Mouse (Mus musculus) ES-Bruce4 (cell line): ENCODE data around the gene Olfr1222. TPM values are rescaled to one million over a fixed set of nuclear protein-coding genes. Genes with fewer than 3 reads are reported as not detected.

Source experiments
- H3K27ac ChIP-seq: 2 replicates; pipeline ENCODE4 v1.5.1; 2012; ENCODE audit warnings: low read length, inconsistent platforms; ENCODE audit not compliant: insufficient read depth
- H3K27me3 ChIP-seq: 2 replicates; pipeline ENCODE4 v1.6.1; 2012; ENCODE audit warnings: mild to moderate bottlenecking, low read length, inconsistent platforms; ENCODE audit not compliant: control insufficient read depth, poor library complexity, insufficient read depth, severe bottlenecking
- H3K36me3 ChIP-seq: 2 replicates; pipeline ENCODE4 v1.6.1; 2012; ENCODE audit warnings: inconsistent platforms, mild to moderate bottlenecking, low read length, moderate library complexity; ENCODE audit not compliant: control insufficient read depth, poor library complexity, insufficient read depth, severe bottlenecking
- H3K4me1 ChIP-seq: one replicate; pipeline ENCODE4 v1.8.1; 2011; ENCODE audit warnings: low read length; ENCODE audit not compliant: control insufficient read depth, insufficient read depth
- H3K4me3 ChIP-seq: 2 replicates; pipeline ENCODE4 v1.5.1; 2011; ENCODE audit warnings: low read depth, mild to moderate bottlenecking, low read length
- H3K9ac ChIP-seq: 2 replicates; pipeline ENCODE4 v1.6.1; 2012; ENCODE audit warnings: low read depth, mild to moderate bottlenecking, inconsistent platforms; ENCODE audit not compliant: poor library complexity, severe bottlenecking
- H3K9me3 ChIP-seq: replicated peaks from 2 replicates; pipeline ENCODE4 v1.6.1; 2012; ENCODE audit warnings: mild to moderate bottlenecking, low read length, inconsistent platforms; ENCODE audit not compliant: control insufficient read depth, poor library complexity, insufficient read depth, severe bottlenecking
- CTCF ChIP-seq: IDR thresholded peaks from one replicate; pipeline ENCODE4 v1.8.1; 2011; ENCODE audit warnings: low read depth, low read length
- EP300 ChIP-seq: IDR thresholded peaks from 2 replicates; pipeline ENCODE4 v1.6.1; 2011; ENCODE audit warnings: low read depth, low read length; ENCODE audit not compliant: insufficient read depth
- POLR2A ChIP-seq: IDR thresholded peaks from one replicate; pipeline ENCODE4 v1.8.1; 2011; ENCODE audit warnings: low read length; ENCODE audit not compliant: insufficient read depth
- polyA plus RNA-seq: library from polyadenylated mRNA; stranded (reverse); fragments of >200 nt; gene quantifications from 2 replicates; pipeline ENCODE4 v1.2.4, GENCODE M21; 2011; ENCODE audit warnings: low read depth; ENCODE audit not compliant: missing spikeins, insufficient read depth, insufficient read length

The Olfr1222 gene
- polyA plus RNA-seq, 1 experiment = not detected

GRCm38 (mm10) chr2:89106735-89107134, 26.1 kb downstream of the Olfr1222 start, which contains the start of gene Olfr1220:
TSS of gene Olfr1220 (minus strand) at chr2:89106835.
- Histone ChIP-seq H3K27ac (no peak within 1 kb of the TSS), H3K4me3 (no peak within 1 kb of the TSS), H3K27me3 (no peaks in the 10 kb centered on the region), H3K4me1 (no peaks in the 10 kb centered on the region), H3K9ac (no peak within 1 kb of the TSS), H3K9me3 (no peaks in the 10 kb centered on the region), H3K36me3 (no peaks in the 10 kb centered on the region)
- TF ChIP-seq CTCF (no peak), POLR2A (no peak), EP300 (no peak)

- no peak overlapping the region for H3K9ac ChIP-seq
- no peaks in the 10 kb centered on the region for H3K36me3 ChIP-seq
- no peaks in the 10 kb centered on the region for H3K27me3 ChIP-seq
- no peak overlapping the region for H3K27ac ChIP-seq
- no peaks in the 10 kb centered on the region for H3K9me3 ChIP-seq
- no peak overlapping the region for H3K4me3 ChIP-seq
- H3K4me1 ChIP-seq = no peaks in the 10 kb centered on the region
- TF ChIP-seq POLR2A (no peak), EP300 (no peak)
Measured at GRCm38 (mm10) chr2:89105651-89106050, 27.2 kb downstream of the Olfr1222 start.

GRCm38 (mm10) chr2:89093848-89094247, 39.0 kb downstream of the Olfr1222 start:
- Histone ChIP-seq H3K36me3 (no peaks in the 10 kb centered on the region), H3K27me3 (no peaks in the 10 kb centered on the region), H3K9me3 (no peaks in the 10 kb centered on the region), H3K9ac (no peak overlapping the region), H3K27ac (no peak overlapping the region), H3K4me3 (no peak overlapping the region), H3K4me1 (no peaks in the 10 kb centered on the region)
- no peak for TF ChIP-seq CTCF
- TF ChIP-seq EP300 = no peak
- TF ChIP-seq POLR2A = no peak

- H3K9me3 ChIP-seq = no peaks in the 10 kb centered on the region
- no peak within 1 kb of the TSS for H3K9ac ChIP-seq
- H3K27me3 ChIP-seq = no peaks in the 10 kb centered on the region
- H3K36me3 ChIP-seq = no peaks in the 10 kb centered on the region
- H3K4me1 ChIP-seq = no peaks in the 10 kb centered on the region
- H3K4me3 ChIP-seq = no peak within 1 kb of the TSS
- H3K27ac ChIP-seq = no peak within 1 kb of the TSS
- TF ChIP-seq CTCF = no peak
- no peak for TF ChIP-seq EP300
- TF ChIP-seq POLR2A = no peak
Measured at GRCm38 (mm10) chr2:89083413-89083812, 49.4 kb downstream of the Olfr1222 start, which contains the start of gene Olfr1219. TSS of gene Olfr1219 (minus strand) at chr2:89083513.

GRCm38 (mm10) chr2:89081487-89081886, 51.4 kb downstream of the Olfr1222 start:
- TF ChIP-seq CTCF (no peak), POLR2A (no peak), EP300 (no peak)
- Histone ChIP-seq H3K27me3 (no peaks in the 10 kb centered on the region), H3K27ac (no peak overlapping the region), H3K4me1 (no peaks in the 10 kb centered on the region), H3K9me3 (no peaks in the 10 kb centered on the region), H3K4me3 (no peak overlapping the region), H3K36me3 (no peaks in the 10 kb centered on the region), H3K9ac (no peak overlapping the region)

Other genes starting within 250 kb of the Olfr1222 start
- not detected in 2 replicates for gene Olfr1208, start 230.7 kb downstream of the Olfr1222 start, polyA plus RNA-seq
- gene Olfr1209, start 217.9 kb downstream of the Olfr1222 start, polyA plus RNA-seq = not detected in 2 replicates
- gene Olfr1211, start 194.9 kb downstream of the Olfr1222 start, polyA plus RNA-seq = not detected in 2 replicates
- not detected in 2 replicates for gene Olfr1212, start 179.1 kb downstream of the Olfr1222 start, polyA plus RNA-seq
- gene Gm13762, start 152.8 kb downstream of the Olfr1222 start, polyA plus RNA-seq = not detected in 2 replicates
- not detected in 2 replicates for gene Olfr1214, start 140.4 kb downstream of the Olfr1222 start, polyA plus RNA-seq
- not detected in 2 replicates for gene Olfr1215, start 126.1 kb downstream of the Olfr1222 start, polyA plus RNA-seq
- not detected in 2 replicates for gene Olfr1216, start 114.7 kb downstream of the Olfr1222 start, polyA plus RNA-seq
- not detected in 2 replicates for gene Olfr1217, start 101.0 kb downstream of the Olfr1222 start, polyA plus RNA-seq
- gene Olfr1218, start 71.9 kb downstream of the Olfr1222 start, polyA plus RNA-seq = not detected in 2 replicates
- gene Olfr1219, start 49.5 kb downstream of the Olfr1222 start, polyA plus RNA-seq = not detected in 2 replicates
- gene Olfr1220, start 26.2 kb downstream of the Olfr1222 start, polyA plus RNA-seq = not detected in 2 replicates
- gene Olfr1221, start 15.8 kb downstream of the Olfr1222 start, polyA plus RNA-seq = not detected in 2 replicates
- gene Olfr1223, start 18.5 kb upstream of the Olfr1222 start, polyA plus RNA-seq = not detected in 2 replicates
- not detected in 2 replicates for gene Olfr1224-ps1, start 31.0 kb upstream of the Olfr1222 start, polyA plus RNA-seq
- not detected in 2 replicates for gene Olfr1225, start 41.6 kb upstream of the Olfr1222 start, polyA plus RNA-seq
- not detected in 2 replicates for gene Olfr1226, start 67.0 kb upstream of the Olfr1222 start, polyA plus RNA-seq
- gene Olfr1228, start 121.0 kb upstream of the Olfr1222 start, polyA plus RNA-seq = not detected in 2 replicates
- not detected in 2 replicates for gene Olfr1229, start 155.0 kb upstream of the Olfr1222 start, polyA plus RNA-seq
- not detected in 2 replicates for gene Olfr1230, start 164.2 kb upstream of the Olfr1222 start, polyA plus RNA-seq
- gene Olfr1231, start 174.0 kb upstream of the Olfr1222 start, polyA plus RNA-seq = not detected in 2 replicates
- not detected in 2 replicates for gene Olfr1232, start 196.6 kb upstream of the Olfr1222 start, polyA plus RNA-seq
- gene Olfr1233, start 209.3 kb upstream of the Olfr1222 start, polyA plus RNA-seq = not detected in 2 replicates
- gene Olfr1234, start 231.8 kb upstream of the Olfr1222 start, polyA plus RNA-seq = not detected in 2 replicates